Mouse (Mus musculus) ES-Bruce4 (cell line): ENCODE data around the gene Slc17a1.

ENCODE experiments used
- CTCF ChIP-seq: IDR thresholded peaks from one replicate; pipeline ENCODE4 v1.8.1; 2011; ENCODE audit warnings: low read depth, low read length
- POLR2A ChIP-seq: IDR thresholded peaks from one replicate; pipeline ENCODE4 v1.8.1; 2011; ENCODE audit warnings: low read length; ENCODE audit not compliant: insufficient read depth

DNA sequence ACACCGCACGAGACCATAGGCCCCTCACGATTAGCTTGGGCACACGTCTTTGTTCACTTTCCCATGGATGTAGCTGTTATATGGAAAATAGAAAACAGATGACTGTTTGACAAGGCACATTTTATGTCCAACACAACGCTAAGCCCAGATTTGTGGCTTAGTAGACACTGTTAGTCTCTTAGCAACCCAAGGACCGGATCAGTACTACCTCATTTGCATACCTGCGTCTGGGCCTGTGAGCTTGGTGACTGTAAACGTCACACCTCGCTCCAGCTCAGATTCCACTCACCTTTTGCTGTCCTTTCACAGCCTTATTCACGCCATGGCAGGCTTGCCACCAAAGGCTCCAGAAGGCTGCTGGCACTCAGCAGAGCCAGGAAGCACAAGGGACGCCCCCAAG, 63.4 kb downstream of the Slc17a1 start:
- TF ChIP-seq CTCF (no peak), POLR2A (no peak)
